Mouse (Mus musculus) lung, postnatal 0 days (tissue): ENCODE measurements at regions not wholly inside any gene's neighbourhood (a gene's known extent, or its start where the extent isn't known, plus 50 kb on each side); places are given as distances from the start of the nearest gene placed in this dataset.

Experiments
- CTCF ChIP-seq: IDR thresholded peaks from 2 replicates; pipeline ENCODE4 v1.5.1; 2016; ENCODE audit warnings: antibody characterized with exemption, mild to moderate bottlenecking
- EP300 ChIP-seq: IDR thresholded peaks from 2 replicates; pipeline ENCODE4 v1.6.1; 2016; ENCODE audit warnings: antibody characterized with exemption, mild to moderate bottlenecking, control low read depth

- TF ChIP-seq CTCF (no peak), EP300 (no peak)
Measured at GRCm38 (mm10) chr1:168007456-168007855, 318.4 kb downstream of the Lmx1a start.
